ENCODE assay signal across 23 mouse cellular contexts in the genomic region with DNA sequence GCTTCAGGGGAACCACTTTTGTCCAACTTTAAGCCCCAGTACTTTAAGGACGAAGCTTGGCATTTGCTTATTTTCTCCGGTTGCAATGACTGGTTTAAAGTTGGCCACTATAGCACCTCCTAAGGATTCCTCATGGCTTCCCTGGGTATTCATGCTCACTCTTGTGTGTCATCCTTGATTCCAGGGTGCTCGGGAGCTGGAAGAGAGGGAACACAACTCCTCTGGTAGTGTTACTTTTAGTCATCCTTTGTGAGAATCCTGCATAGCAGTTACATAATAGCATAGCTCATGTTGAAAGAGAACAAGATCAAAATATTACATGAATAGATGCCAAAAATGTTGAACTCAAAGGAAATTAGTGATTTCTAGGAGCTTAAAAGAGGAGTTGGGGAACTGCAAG.
DNase-seq lines count a peak whose midpoint lies in the region; TF ChIP-seq lines count a peak whose summit lies in the region.
"Had no signal": no experiment of that assay in that cellular context is flagged by ENCODE, and none has a peak within 500 bp of the region (broad histone marks: within the 10 kb centered on the region; RNA-seq: fewer than 3 reads in every experiment).

No protein-coding gene starts in this region.

- no peak overlapping the region for H3K4me3 ChIP-seq in left cerebral cortex, adult 2 months
- H3K4me3 ChIP-seq: forebrain, embryonic 10.5 days; forebrain, embryonic 13.5 days; heart, adult 2 months; heart, embryonic 10.5 days; heart, embryonic 13.5 days had no signal

- peak; percentile 9 to 37 for DNase-seq in frontal cortex, adult 2 months (ENCODE audit: extremely low spot score in 1 of 2, low spot score in 1 of 2)
- DNase-seq in frontal cortex, postnatal 10 days (ENCODE audit: low spot score in 2 of 2): no peak
- peak; percentile 9 to 22 for DNase-seq in left cerebral cortex, adult 9 months (ENCODE audit: low spot score in 2 of 2)
- no peak for DNase-seq in left cerebral cortex, adult 2 months (ENCODE audit: extremely low spot score in 1 of 2, low spot score in 2 of 2)
- DNase-seq in 3T3-L1 (ENCODE audit: low read depth, low spot score): peak; percentile 58
- DNase-seq in telencephalon, adult 2 months (ENCODE audit: low read depth, low spot score): peak; percentile 24
- DNase-seq in Muller cell, postnatal 12 days (ENCODE audit: inconsistent ontology term): no peak
- DNase-seq: adrenal gland, adult 8-10 months; adrenal gland, postnatal 25 days; cerebellum, adult 18-20 months; cerebellum, adult 9-10 months; cerebellum, postnatal 14 days; gastrocnemius, postnatal 10 days; gastrocnemius, postnatal 36 days; heart, adult 2 months; heart, postnatal 14 days; heart, postnatal 4 days had no signal

- intact Hi-C loops in left cerebral cortex, adult 2 months (cut with DNase I): loop anchor here (5.0 to 10.0 kb wide), 2 partner anchors 91 to 188 kb away; no protein-coding TSS in a partner anchor

- TF ChIP-seq CTCF in left cerebral cortex, adult 2 months (IDR thresholded peaks at IDR 0.05): no peak

- H3K27ac ChIP-seq in left cerebral cortex, adult 2 months: no peak overlapping the region; the same call in 1 of the 2 replicates
- H3K27ac ChIP-seq: forebrain, embryonic 10.5 days; forebrain, embryonic 13.5 days; heart, adult 2 months; heart, embryonic 10.5 days; heart, embryonic 13.5 days; hindbrain, embryonic 14.5 days; hindbrain, postnatal 0 days had no signal

Comparison
In these comparisons a context has a peak if more than half of its experiments do, and no peak if none do; other contexts are left out.
1. DNase-seq: peak in frontal cortex, adult 2 months (2 of 2), left cerebral cortex, adult 9 months (2 of 2), 3T3-L1 (single experiment) and telencephalon, adult 2 months (single experiment); none in frontal cortex, postnatal 10 days (0 of 2), left cerebral cortex, adult 2 months (0 of 2) and Muller cell, postnatal 12 days (single experiment).